Comparison of ENCODE assay signal across 26 mouse cellular contexts in the genomic region with DNA sequence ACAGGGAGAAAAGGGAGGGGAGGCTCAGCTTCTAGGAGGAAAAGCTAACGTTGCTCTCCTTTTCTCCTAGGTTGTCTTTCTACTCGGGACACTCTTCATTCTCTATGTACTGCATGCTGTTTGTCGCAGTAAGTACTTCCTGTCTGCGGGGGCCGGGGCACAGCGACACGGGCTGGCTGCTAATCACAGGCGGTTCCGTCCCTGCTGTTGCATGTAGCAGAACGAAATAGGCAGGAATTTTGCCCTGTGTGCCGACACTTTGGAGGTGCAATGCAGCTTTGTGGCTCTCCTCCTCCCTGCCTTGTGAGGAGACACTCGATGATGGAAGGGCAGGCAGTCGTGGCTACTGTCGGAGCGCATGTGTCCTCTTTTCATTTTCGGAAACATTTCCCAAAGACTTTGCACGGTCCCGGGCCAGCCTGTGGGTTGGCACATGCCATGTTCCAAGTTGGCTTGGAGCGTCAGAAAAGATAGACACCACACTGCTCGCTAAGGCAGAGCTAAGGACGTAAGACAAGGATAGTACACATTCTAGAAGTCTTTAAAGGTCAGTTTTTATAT. TPM values are rescaled to one million over a fixed set of nuclear protein-coding genes. Genes with fewer than 3 reads are reported as not detected.
"Had no signal": no experiment of that assay in that cellular context is flagged by ENCODE, and none has a peak within 500 bp of the region (broad histone marks: within the 10 kb centered on the region; RNA-seq: fewer than 3 reads in every experiment).

No protein-coding gene starts in this region.

- H3K4me1 ChIP-seq: hindbrain, embryonic 10.5 days; limb, embryonic 10.5 days; limb, embryonic 12.5 days; liver, embryonic 15.5 days had no signal

- H3K9ac ChIP-seq: hindbrain, embryonic 12.5 days; hindbrain, embryonic 14.5 days; intestine, embryonic 15.5 days; limb, embryonic 12.5 days; liver, embryonic 13.5 days; liver, embryonic 15.5 days had no signal

- H3K4me3 ChIP-seq: heart, adult 2 months; hindbrain, embryonic 10.5 days; hindbrain, embryonic 12.5 days; intestine, embryonic 15.5 days; left cerebral cortex, adult 2 months; limb, embryonic 10.5 days; limb, embryonic 12.5 days; liver, embryonic 13.5 days; liver, embryonic 15.5 days had no signal

- DNase-seq: gastrocnemius, postnatal 36 days; heart, adult 2 months; heart, postnatal 10 days; heart, postnatal 4 days; kidney, adult 18-20 months; kidney, adult 8-10 months; kidney, postnatal 10 days; kidney, postnatal 25 days; kidney, postnatal 4 days; layer of hippocampus, adult 9-11 months; liver; liver, embryonic 13.5 days had no signal

- ATAC-seq: hindbrain, embryonic 16.5 days; inflammation-experienced regulatory T-cells, adult 6 months; intestine, embryonic 15.5 days; intestine, postnatal 0 days had no signal

- H3K27ac ChIP-seq: heart, adult 2 months; hindbrain, embryonic 10.5 days; hindbrain, embryonic 12.5 days; hindbrain, embryonic 14.5 days; intestine, embryonic 15.5 days; left cerebral cortex, adult 2 months; limb, embryonic 10.5 days; limb, embryonic 12.5 days; liver, embryonic 13.5 days; liver, embryonic 15.5 days had no signal

- H3K27me3 ChIP-seq: hindbrain, embryonic 12.5 days; intestine, embryonic 15.5 days; limb, embryonic 12.5 days; liver, embryonic 13.5 days; liver, embryonic 15.5 days had no signal

- H3K4me2 ChIP-seq: heart, embryonic 11.5 days; hindbrain, embryonic 12.5 days; hindbrain, embryonic 14.5 days; intestine, embryonic 15.5 days; limb, embryonic 12.5 days; liver, embryonic 11.5 days; liver, embryonic 13.5 days; liver, embryonic 15.5 days had no signal

- H3K9me3 ChIP-seq: hindbrain, embryonic 10.5 days; hindbrain, embryonic 12.5 days; intestine, embryonic 15.5 days; limb, embryonic 10.5 days; limb, embryonic 12.5 days; liver, embryonic 13.5 days; liver, embryonic 15.5 days had no signal

RNA-seq across cellular contexts. Expression of a gene that starts 59.1 kb away (rescaled TPM):
- total RNA-seq: granulocyte monocyte progenitor cell, adult 5-6 weeks had no signal
